Mouse (Mus musculus): ENCODE measurements around the gene Kctd12. TPM values are rescaled to one million over a fixed set of nuclear protein-coding genes. Genes with fewer than 3 reads are reported as not detected.

Gene Kctd12
- polyA plus RNA-seq, 1 experiment from 2014 or later: 9.3 TPM

DNA sequence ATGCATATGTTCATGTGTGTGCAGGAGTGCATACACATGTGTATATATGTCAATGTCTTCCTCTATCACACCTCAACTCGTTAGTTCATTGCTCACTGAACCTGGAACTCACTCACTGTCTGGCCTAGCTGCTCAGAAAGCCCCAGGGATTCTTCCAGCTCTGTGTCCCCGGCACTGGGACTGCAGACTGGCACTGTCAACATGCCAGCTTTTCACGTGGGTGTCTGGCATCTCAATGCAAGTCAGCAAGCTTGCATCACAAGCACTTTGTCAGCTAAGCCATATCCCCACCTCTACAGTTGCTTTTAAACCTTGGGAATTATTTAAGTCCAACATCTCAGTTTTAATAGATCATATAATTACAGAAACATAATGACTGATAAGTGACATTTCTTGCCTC lies 8.3 kb upstream of the Kctd12 start:
- no peak for ATAC-seq (ENCODE audit: low FRiP score)
- WGBS: 70% methylated on average over 3 of the region's 3 CpGs
- no peak overlapping the region for H3K27ac ChIP-seq (ENCODE audit: low read depth, low read length)
- H3K9ac ChIP-seq (ENCODE audit: low read length): no peak overlapping the region
- H3K4me3 ChIP-seq (ENCODE audit: low read depth, low read length): no peak overlapping the region
- no peaks in the 10 kb centered on the region for H3K36me3 ChIP-seq (ENCODE audit: control insufficient read depth, insufficient read depth, low read length)
- H3K4me2 ChIP-seq: no peak overlapping the region
- H3K4me1 ChIP-seq (ENCODE audit: control insufficient read depth, insufficient read depth, low read length): no peaks in the 10 kb centered on the region
- H3K27me3 ChIP-seq (ENCODE audit: control insufficient read depth, insufficient read depth, low read length): no peaks in the 10 kb centered on the region
- DNase-seq (ENCODE audit: low spot score, missing footprints): no peak
- H3K9me3 ChIP-seq (ENCODE audit: control insufficient read depth, low read length): no peaks in the 10 kb centered on the region

DNA sequence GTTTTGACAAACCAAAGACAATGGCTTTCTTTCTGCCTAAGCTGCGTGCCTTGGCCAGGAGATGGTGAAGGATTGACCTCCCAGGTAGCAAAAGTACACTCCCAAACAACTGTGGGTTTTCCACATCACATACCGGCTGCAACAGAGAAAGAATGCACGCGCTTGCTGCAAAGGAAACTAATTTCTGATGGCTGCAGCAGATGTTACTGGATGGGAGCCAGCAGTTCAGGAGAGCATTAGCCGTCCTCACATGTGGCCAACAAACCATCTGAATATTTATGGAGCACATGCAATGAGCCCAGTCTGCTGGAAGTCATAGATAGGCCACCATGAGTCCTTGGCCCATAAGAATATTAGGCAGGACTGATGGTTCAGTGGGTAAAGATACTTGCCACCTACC lies 7.4 kb upstream of the Kctd12 start:
- no peak for ATAC-seq (ENCODE audit: low FRiP score)
- H3K36me3 ChIP-seq (ENCODE audit: control insufficient read depth, insufficient read depth, low read length): no peaks in the 10 kb centered on the region
- no peak overlapping the region for H3K4me3 ChIP-seq (ENCODE audit: low read depth, low read length)
- no peak overlapping the region for H3K27ac ChIP-seq (ENCODE audit: low read depth, low read length)
- no peaks in the 10 kb centered on the region for H3K27me3 ChIP-seq (ENCODE audit: control insufficient read depth, insufficient read depth, low read length)
- 83% methylated on average over 5 of the region's 5 CpGs for whole genome bisulfite sequencing
- no peak overlapping the region for H3K9ac ChIP-seq (ENCODE audit: low read length)
- no peak overlapping the region for H3K4me2 ChIP-seq
- H3K4me1 ChIP-seq (ENCODE audit: control insufficient read depth, insufficient read depth, low read length): no peaks in the 10 kb centered on the region
- no peak for DNase-seq (ENCODE audit: low spot score, missing footprints)
- no peaks in the 10 kb centered on the region for H3K9me3 ChIP-seq (ENCODE audit: control insufficient read depth, low read length)

DNA sequence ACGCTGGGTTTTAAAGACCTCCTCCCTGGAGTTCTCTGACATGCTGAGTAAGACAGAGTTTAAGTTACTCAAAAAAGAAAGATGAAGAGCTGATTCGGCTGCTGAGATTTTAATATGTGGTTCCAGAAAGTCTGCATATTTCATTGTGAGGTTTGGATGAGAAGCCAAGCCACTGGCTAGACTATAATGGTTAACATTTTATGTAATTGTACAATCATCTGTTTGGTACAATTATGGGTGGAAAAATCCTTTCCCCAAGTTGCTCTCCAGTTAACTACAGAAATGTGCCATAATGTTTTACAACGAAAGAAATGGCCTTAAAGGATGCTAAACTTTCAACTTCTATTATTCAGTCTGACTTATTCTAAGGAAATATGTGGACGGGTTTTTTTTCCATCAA lies 6.8 kb upstream of the Kctd12 start:
- Histone ChIP-seq H3K27ac (ENCODE audit: low read depth, low read length) (no peak overlapping the region), H3K36me3 (ENCODE audit: control insufficient read depth, insufficient read depth, low read length) (no peaks in the 10 kb centered on the region), H3K9me3 (ENCODE audit: control insufficient read depth, low read length) (no peaks in the 10 kb centered on the region), H3K4me1 (ENCODE audit: control insufficient read depth, insufficient read depth, low read length) (no peaks in the 10 kb centered on the region), H3K4me2 (no peak overlapping the region), H3K4me3 (ENCODE audit: low read depth, low read length) (no peak overlapping the region), H3K27me3 (ENCODE audit: control insufficient read depth, insufficient read depth, low read length) (no peaks in the 10 kb centered on the region), H3K9ac (ENCODE audit: low read length) (no peak overlapping the region)
- DNase-seq (ENCODE audit: low spot score, missing footprints): no peak
- no peak for ATAC-seq (ENCODE audit: low FRiP score)
- 89% methylated on average over 4 of the region's 4 CpGs for WGBS

DNA sequence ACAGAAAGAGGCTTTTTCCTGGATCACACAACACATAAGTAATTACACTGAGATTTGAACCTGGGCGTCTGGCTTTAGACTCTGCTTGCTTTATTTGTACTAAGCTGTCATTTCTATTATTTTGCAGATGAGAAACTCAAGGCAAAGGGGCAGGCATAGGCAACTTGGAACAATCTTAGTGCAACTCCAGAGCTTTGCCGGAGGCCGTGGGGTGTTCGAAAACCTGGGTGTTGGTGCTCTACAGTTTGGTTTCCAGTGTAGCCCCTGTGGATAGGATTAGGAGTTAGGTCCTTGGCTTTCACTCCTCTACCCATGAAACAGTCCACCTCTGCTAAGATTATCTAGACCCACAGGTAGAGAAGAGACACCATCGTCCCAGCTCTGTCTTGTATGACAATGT lies 5.2 kb upstream of the Kctd12 start:
- ATAC-seq (ENCODE audit: low FRiP score) (no peak), DNase-seq (ENCODE audit: low spot score, missing footprints) (peak; percentile 62)
- no peak overlapping the region for H3K27ac ChIP-seq (ENCODE audit: low read depth, low read length)
- H3K4me3 ChIP-seq (ENCODE audit: low read depth, low read length): no peak overlapping the region
- 84% methylated on average over 5 of the region's 5 CpGs for WGBS
- H3K9me3 ChIP-seq (ENCODE audit: control insufficient read depth, low read length): no peaks in the 10 kb centered on the region
- no peak overlapping the region for H3K9ac ChIP-seq (ENCODE audit: low read length)
- H3K4me2 ChIP-seq: no peak overlapping the region
- no peaks in the 10 kb centered on the region for H3K27me3 ChIP-seq (ENCODE audit: control insufficient read depth, insufficient read depth, low read length)
- no peaks in the 10 kb centered on the region for H3K36me3 ChIP-seq (ENCODE audit: control insufficient read depth, insufficient read depth, low read length)
- no peaks in the 10 kb centered on the region for H3K4me1 ChIP-seq (ENCODE audit: control insufficient read depth, insufficient read depth, low read length)

DNA sequence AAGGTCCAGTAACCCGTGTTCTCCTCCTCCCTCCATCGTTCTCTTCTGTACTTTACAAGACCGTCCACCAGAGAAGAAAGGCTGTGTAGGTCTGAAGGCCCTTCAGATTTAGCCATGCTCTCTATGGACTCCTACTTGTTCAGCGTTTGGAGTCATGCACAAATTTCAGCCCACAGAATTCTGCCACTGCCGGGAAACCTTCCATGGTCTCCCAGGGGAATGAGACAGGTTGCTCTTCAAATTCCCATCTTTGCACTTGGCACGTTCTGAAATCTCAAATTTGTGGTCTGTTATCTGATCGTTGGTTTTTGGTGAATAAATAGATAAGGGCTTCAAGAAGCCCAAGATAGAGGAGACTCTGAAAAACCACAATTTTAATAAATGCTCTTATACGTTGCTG lies 1.2 kb upstream of the Kctd12 start:
- no peak overlapping the region for H3K27ac ChIP-seq (ENCODE audit: low read depth, low read length)
- H3K4me1 ChIP-seq (ENCODE audit: control insufficient read depth, insufficient read depth, low read length): no peaks in the 10 kb centered on the region; the same call in 1 of the 2 replicates
- no peaks in the 10 kb centered on the region for H3K36me3 ChIP-seq (ENCODE audit: control insufficient read depth, insufficient read depth, low read length)
- no peak overlapping the region for H3K9ac ChIP-seq (ENCODE audit: low read length)
- no peaks in the 10 kb centered on the region for H3K9me3 ChIP-seq (ENCODE audit: control insufficient read depth, low read length)
- DNase-seq (ENCODE audit: low spot score, missing footprints): no peak
- ATAC-seq (ENCODE audit: low FRiP score): no peak
- WGBS: 76% methylated on average over 8 of the region's 8 CpGs
- H3K4me2 ChIP-seq: no peak overlapping the region
- H3K4me3 ChIP-seq (ENCODE audit: low read depth, low read length): no peak overlapping the region
- peaks cover 12% of the 10 kb centered on the region for H3K27me3 ChIP-seq (ENCODE audit: control insufficient read depth, insufficient read depth, low read length)

DNA sequence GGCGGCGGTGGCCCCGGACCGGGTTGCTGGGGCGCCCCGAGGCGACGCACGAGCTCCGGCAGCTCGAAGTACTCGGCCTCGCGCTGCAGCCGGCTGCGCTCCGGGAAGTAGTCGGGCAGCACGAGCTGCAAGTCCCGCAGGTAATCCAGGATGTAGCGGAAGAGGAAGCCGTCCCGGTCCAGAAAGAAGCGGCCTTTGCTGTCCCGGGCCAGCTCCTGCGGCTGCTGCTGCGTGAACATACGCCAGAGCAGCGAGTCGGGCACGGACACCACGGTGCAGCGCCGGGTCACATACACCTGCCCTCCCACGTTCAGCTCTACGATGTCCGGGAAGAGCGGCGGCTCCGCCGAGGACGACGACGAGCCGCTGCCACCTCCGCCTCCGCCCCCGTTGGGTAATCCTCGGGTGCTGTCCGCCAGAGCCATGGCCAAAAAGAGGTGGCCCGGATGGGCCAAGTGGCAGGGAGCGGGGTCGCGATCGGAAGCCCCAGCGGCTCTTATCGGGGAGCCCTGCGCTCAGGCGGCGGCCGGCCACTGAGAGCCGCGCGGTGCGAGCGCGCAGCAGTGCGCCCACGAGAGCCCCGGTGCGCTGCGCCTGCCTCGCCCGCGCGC lies 316 bp downstream of the Kctd12 start:
- ATAC-seq (ENCODE audit: low FRiP score) (peak; percentile 54), DNase-seq (ENCODE audit: low spot score, missing footprints) (peak; percentile 97)
- peaks cover 12% of the 10 kb centered on the region for H3K27me3 ChIP-seq (ENCODE audit: control insufficient read depth, insufficient read depth, low read length)
- under 1% methylated on average over 67 of the region's 76 CpGs for WGBS
- H3K4me2 ChIP-seq: peak overlapping the region; percentile 98
- no peak overlapping the region; the same call in 1 of the 2 replicates for H3K27ac ChIP-seq (ENCODE audit: low read depth, low read length)
- no peaks in the 10 kb centered on the region for H3K36me3 ChIP-seq (ENCODE audit: control insufficient read depth, insufficient read depth, low read length)
- H3K4me1 ChIP-seq (ENCODE audit: control insufficient read depth, insufficient read depth, low read length): no peaks in the 10 kb centered on the region; the same call in 1 of the 2 replicates
- H3K9me3 ChIP-seq (ENCODE audit: control insufficient read depth, low read length): no peaks in the 10 kb centered on the region
- peak overlapping the region; percentile 50 for H3K4me3 ChIP-seq (ENCODE audit: low read depth, low read length)
- peak overlapping the region; percentile 61 for H3K9ac ChIP-seq (ENCODE audit: low read length)

DNA sequence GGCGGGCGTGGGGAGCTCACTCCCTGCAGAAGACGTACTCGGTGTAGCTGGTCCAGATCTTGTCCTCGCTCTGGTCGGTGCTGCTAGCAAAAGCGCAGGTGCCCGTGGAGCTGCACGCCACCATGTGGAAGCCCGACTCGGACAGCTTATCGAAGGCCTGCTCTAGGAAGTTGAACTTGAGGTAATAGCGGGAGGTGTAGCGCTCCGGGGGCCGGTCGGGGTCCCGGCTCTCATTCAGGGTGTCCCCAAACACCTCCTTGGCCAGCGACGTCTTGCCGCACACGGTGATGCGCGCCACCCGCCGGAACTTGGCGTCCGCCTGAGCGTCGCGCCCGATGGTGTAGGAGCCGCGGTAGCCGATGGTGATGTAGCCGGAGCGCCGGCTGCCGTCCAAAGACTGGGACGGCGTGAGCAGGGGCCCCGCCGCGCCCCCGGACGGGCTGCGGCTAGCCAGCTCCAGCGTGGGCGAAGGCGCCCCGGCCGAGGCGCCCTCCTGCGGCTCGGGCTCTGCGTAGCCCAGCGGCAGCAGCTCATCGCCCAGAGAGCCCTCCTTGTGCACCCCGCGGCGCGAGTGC lies 909 bp downstream of the Kctd12 start:
- peak overlapping the region; percentile 50 for H3K4me3 ChIP-seq (ENCODE audit: low read depth, low read length)
- peak overlapping the region; percentile 98 for H3K4me2 ChIP-seq
- under 1% methylated on average over 53 of the region's 62 CpGs for WGBS
- H3K4me1 ChIP-seq (ENCODE audit: control insufficient read depth, insufficient read depth, low read length): no peaks in the 10 kb centered on the region; the same call in 1 of the 2 replicates
- DNase-seq (ENCODE audit: low spot score, missing footprints) (peak; percentile 96), ATAC-seq (ENCODE audit: low FRiP score) (peak; percentile 40)
- no peak overlapping the region for H3K27ac ChIP-seq (ENCODE audit: low read depth, low read length)
- H3K36me3 ChIP-seq (ENCODE audit: control insufficient read depth, insufficient read depth, low read length): no peaks in the 10 kb centered on the region
- peaks cover 12% of the 10 kb centered on the region for H3K27me3 ChIP-seq (ENCODE audit: control insufficient read depth, insufficient read depth, low read length)
- peak overlapping the region; percentile 61 for H3K9ac ChIP-seq (ENCODE audit: low read length)
- no peaks in the 10 kb centered on the region for H3K9me3 ChIP-seq (ENCODE audit: control insufficient read depth, low read length)

DNA sequence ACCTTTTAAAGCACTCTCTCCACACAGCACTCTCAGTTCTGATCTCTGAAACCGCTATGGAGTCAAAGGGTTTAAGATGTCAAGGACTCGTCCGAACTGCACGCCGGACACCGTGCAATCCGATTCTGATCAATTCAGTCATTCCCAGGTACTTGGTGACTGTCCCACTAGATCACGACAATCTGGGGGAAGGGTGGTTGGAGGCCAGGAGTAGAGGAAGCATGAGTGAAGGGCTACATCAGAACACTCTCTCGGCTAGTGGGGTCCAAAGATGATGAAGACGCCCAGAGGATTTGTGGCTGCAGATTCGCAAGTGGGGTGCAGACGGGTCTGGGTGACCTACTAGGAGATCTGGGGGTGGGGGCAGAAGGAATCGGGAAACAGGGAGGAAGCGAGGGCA lies 1.5 kb downstream of the Kctd12 start:
- Histone ChIP-seq H3K9me3 (ENCODE audit: control insufficient read depth, low read length) (no peaks in the 10 kb centered on the region), H3K27me3 (ENCODE audit: control insufficient read depth, insufficient read depth, low read length) (peaks cover 12% of the 10 kb centered on the region), H3K36me3 (ENCODE audit: control insufficient read depth, insufficient read depth, low read length) (no peaks in the 10 kb centered on the region), H3K27ac (ENCODE audit: low read depth, low read length) (no peak overlapping the region), H3K9ac (ENCODE audit: low read length) (no peak overlapping the region), H3K4me2 (peak overlapping the region; percentile 98), H3K4me1 (ENCODE audit: control insufficient read depth, insufficient read depth, low read length) (no peaks in the 10 kb centered on the region; the same call in 1 of the 2 replicates), H3K4me3 (ENCODE audit: low read depth, low read length) (peak overlapping the region; percentile 50)
- ATAC-seq (ENCODE audit: low FRiP score): no peak
- WGBS: 9% methylated on average over 14 of the region's 14 CpGs
- DNase-seq (ENCODE audit: low spot score, missing footprints): peak; percentile 92

DNA sequence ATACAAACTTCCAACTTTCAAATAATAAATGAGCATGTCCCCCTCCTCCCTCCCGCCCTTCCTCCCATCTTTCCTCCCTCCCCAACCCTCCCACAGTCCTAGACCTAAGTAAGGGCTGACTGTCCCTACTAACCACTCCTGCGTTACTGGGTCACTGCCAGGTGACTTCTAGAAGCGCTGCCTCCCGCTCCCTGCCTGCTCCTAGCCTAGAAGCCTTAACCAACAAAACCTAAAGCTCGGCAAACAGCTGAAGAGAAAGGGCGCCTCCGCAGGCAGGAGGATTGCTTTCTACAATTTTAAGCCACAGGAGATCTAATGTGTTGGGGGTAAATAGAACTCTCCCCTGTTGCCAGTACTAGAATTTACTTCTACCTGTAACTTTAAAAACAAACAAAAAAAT lies 2.0 kb downstream of the Kctd12 start:
- no peak overlapping the region for H3K27ac ChIP-seq (ENCODE audit: low read depth, low read length)

More for the DNA sequence above, 2.0 kb downstream of the Kctd12 start:
- no peak overlapping the region for H3K9ac ChIP-seq (ENCODE audit: low read length)
- H3K4me1 ChIP-seq (ENCODE audit: control insufficient read depth, insufficient read depth, low read length): no peaks in the 10 kb centered on the region; the same call in 1 of the 2 replicates
- H3K27me3 ChIP-seq (ENCODE audit: control insufficient read depth, insufficient read depth, low read length): peaks cover 12% of the 10 kb centered on the region
- H3K36me3 ChIP-seq (ENCODE audit: control insufficient read depth, insufficient read depth, low read length): no peaks in the 10 kb centered on the region
- DNase-seq (ENCODE audit: low spot score, missing footprints): peak; percentile 85
- 16% methylated on average over 7 of the region's 7 CpGs for WGBS
- ATAC-seq (ENCODE audit: low FRiP score): no peak
- H3K9me3 ChIP-seq (ENCODE audit: control insufficient read depth, low read length): no peaks in the 10 kb centered on the region
- H3K4me3 ChIP-seq (ENCODE audit: low read depth, low read length): peak overlapping the region; percentile 11; the same call in 1 of the 2 replicates
- peak overlapping the region; percentile 3; the same call in 1 of the 2 replicates for H3K4me2 ChIP-seq

Data from midbrain, embryonic 11.5 days (tissue).